Mouse (Mus musculus): ENCODE results near the gene Ero1l. TPM values are rescaled to one million over a fixed set of nuclear protein-coding genes. Genes with fewer than 3 reads are reported as not detected.

Gene Ero1l
- total and polyA plus RNA-seq, 3 experiments = 4.2 to 39.3 (median 34.7) TPM

- DNase-seq = no peak
Measured at GRCm38 (mm10) chr14:45305852-45306251, 12.7 kb downstream of the Ero1l start.

- DNase-seq = no peak
Measured at GRCm38 (mm10) chr14:45304389-45304788, 14.2 kb downstream of the Ero1l start.

GRCm38 (mm10) chr14:45303939-45304338 is 14.6 kb downstream of the Ero1l start:
- no peak for DNase-seq

DNA sequence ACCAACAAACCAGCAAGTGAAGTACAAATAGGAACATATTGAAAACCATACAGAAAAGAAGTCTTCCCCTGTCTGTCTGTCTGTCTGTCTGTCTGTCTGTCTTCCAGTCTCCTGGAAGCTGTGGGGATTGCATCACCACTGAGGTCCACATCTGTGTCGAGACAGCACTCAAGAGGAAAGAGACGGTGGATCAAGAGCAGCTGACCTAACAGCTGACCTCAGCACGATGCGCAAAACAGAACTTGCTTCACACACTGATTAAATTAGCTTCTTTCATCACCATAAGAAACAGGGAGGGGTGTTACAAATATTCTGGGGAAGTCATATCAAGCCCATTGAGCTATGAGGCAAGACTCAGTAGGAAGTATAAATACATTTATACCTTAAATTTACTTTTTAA is 27.0 kb downstream of the Ero1l start:
- DNase-seq = no peak

- DNase-seq = no peak
Measured at GRCm38 (mm10) chr14:45282066-45282465, 36.5 kb downstream of the Ero1l start.

DNA sequence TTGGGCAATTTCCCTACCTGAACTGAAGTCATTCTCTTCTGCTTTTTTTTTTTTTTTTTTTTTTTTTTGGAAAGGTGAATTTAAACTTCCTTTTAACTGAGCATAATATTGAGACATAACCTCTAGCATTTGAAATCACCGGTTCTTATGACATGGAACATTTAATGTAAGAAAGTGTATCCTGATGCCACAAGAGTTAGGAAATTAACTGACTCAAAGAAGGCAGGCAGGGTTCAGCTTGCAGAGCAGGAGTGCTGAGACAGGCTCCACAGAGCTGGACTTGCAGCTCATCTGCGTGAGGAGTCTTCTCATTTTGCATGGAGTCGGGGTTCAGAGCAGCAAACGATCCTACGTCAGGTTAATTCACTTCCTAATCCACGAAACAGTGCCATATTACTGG is 42.8 kb downstream of the Ero1l start:
- no peak for DNase-seq

DNA sequence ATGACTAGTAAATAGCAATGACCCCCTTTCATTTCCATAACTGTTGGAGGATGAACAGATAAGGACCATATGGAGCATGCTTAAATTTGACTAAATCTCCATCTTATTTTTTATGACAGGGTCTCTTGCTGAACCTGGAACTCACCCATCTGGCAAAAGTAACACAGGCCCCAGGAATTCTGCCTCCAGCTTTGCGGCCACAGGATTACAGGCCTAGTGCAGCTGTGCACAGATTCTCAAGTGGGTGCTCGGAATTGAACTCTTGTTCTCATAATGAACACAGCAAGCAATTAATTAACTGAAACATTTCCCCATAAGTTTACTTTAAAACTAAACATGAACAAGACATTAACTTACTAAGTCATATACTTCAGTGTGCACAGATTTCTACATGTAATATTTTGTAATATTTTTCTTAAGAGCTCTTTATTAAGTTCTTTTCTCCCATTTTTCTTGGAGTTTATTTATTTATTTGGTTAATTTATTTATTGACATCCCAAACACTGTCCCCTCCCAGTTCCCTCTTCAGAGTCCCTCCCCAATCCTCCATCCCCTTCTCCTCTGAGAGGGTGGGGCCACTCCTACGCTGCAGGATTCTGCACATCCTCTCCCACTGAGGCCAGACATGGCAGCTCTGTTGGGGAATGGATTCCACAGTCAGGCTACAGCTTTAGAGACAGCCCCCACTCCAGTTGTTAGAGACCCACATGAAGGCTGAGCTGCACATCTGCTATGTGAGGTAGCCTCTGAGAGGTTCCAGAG is 54.6 kb downstream of the Ero1l start:
- DNase-seq = no peak

- no peak for DNase-seq
Measured at GRCm38 (mm10) chr14:45251548-45252076, 67.0 kb downstream of the Ero1l start.

GRCm38 (mm10) chr14:45241613-45242012 is 77.0 kb downstream of the Ero1l start:
- no peak for DNase-seq

GRCm38 (mm10) chr14:45239042-45239441 is 79.5 kb downstream of the Ero1l start:
- no peak for DNase-seq

Other genes with a start within 250 kb of the Ero1l start
- gene Gpr137c, start 99.1 kb downstream of the Ero1l start, total RNA-seq (2021) = 1 to 10 TPM in 1 of 2 experiments, under 1 TPM in 1; 0.92 to 1.6 TPM
- 2.8 and 6.3 TPM in 2 replicates for gene Gpr137c, start 99.1 kb downstream of the Ero1l start, polyA plus RNA-seq (2012; rRNA removed)
- 10 to 100 TPM; 16.5 to 17.0 TPM for gene Txndc16, start 98.4 kb downstream of the Ero1l start, total RNA-seq (2021)
- gene Txndc16, start 98.4 kb downstream of the Ero1l start, polyA plus RNA-seq (2012; rRNA removed) = 6.6 and 14.6 TPM in 2 replicates
- 100 to 1,000 TPM; 104 to 142 TPM for gene Psmc6, start 11.0 kb upstream of the Ero1l start, total RNA-seq (2021)
- 4.5 and 5.7 TPM in 2 replicates for gene Psmc6, start 11.0 kb upstream of the Ero1l start, polyA plus RNA-seq (2012; rRNA removed)
- gene Styx, start 32.3 kb upstream of the Ero1l start, total RNA-seq (2021) = 10 to 100 TPM; 26.2 to 28.1 TPM
- 22.3 and 24.1 TPM in 2 replicates for gene Styx, start 32.3 kb upstream of the Ero1l start, polyA plus RNA-seq (2012; rRNA removed)
- gene Gnpnat1, start 86.1 kb upstream of the Ero1l start, total RNA-seq (2021) = 10 to 100 TPM; 27.0 to 29.4 TPM
- gene Gnpnat1, start 86.1 kb upstream of the Ero1l start, polyA plus RNA-seq (2012; rRNA removed) = 1.3 and 1.8 TPM in 2 replicates
- gene Fermt2, start 211.3 kb upstream of the Ero1l start, total RNA-seq (2021) = 100 to 1,000 TPM in 1 of 2 experiments, 10 to 100 TPM in 1; 77.1 to 114 TPM
- gene Fermt2, start 211.3 kb upstream of the Ero1l start, polyA plus RNA-seq (2012; rRNA removed) = 11.5 and 12.5 TPM in 2 replicates

Data from adrenal gland, adult 2 months (tissue).